Mouse (Mus musculus) embryonic facial prominence, embryonic 15.5 days (tissue): Measurements from ENCODE around the gene Clcf1. TPM values are rescaled to one million over a fixed set of nuclear protein-coding genes. Genes with fewer than 3 reads are reported as not detected.

Experiments used
- ATAC-seq: fragments of 200-750 bp; cut with Nextera tagmentation; 2 replicates; pipeline ENCODE4 v1.8.0; 2017; ENCODE audit warnings: low read depth, moderate TSS enrichment; ENCODE audit not compliant: insufficient number of reproducible peaks, low FRiP score, low TSS enrichment
- H3K27ac ChIP-seq: fragments of 300-500 bp; sonication (generic); replicated peaks from 2 replicates; pipeline ENCODE4 v1.5.1; 2015; ENCODE audit warnings: mild to moderate bottlenecking, inconsistent platforms
- H3K27me3 ChIP-seq: fragments of 300-500 bp; sonication (generic); 2 replicates; pipeline ENCODE4 v1.6.1; 2015; ENCODE audit warnings: inconsistent platforms
- H3K36me3 ChIP-seq: fragments of 300-500 bp; sonication (generic); 2 replicates; pipeline ENCODE4 v1.6.1; 2015; ENCODE audit warnings: mild to moderate bottlenecking, inconsistent platforms
- H3K4me1 ChIP-seq: fragments of 300-500 bp; sonication (generic); 2 replicates; pipeline ENCODE4 v1.6.1; 2015; ENCODE audit warnings: inconsistent platforms
- H3K4me2 ChIP-seq: fragments of 300-500 bp; sonication (generic); replicated peaks from 2 replicates; pipeline ENCODE4 v1.6.1; 2015; ENCODE audit warnings: mild to moderate bottlenecking, inconsistent platforms
- H3K4me3 ChIP-seq: fragments of 300-500 bp; sonication (generic); replicated peaks from 2 replicates; pipeline ENCODE4 v1.5.1; 2015; ENCODE audit warnings: mild to moderate bottlenecking, inconsistent platforms
- H3K9ac ChIP-seq: fragments of 300-500 bp; sonication (generic); 2 replicates; pipeline ENCODE4 v1.6.1; 2015; ENCODE audit warnings: inconsistent platforms
- H3K9me3 ChIP-seq: fragments of 300-500 bp; sonication (generic); replicated peaks from 2 replicates; pipeline ENCODE4 v1.6.1; 2016; ENCODE audit warnings: inconsistent platforms
- WGBS: fragments of 180-500 bp; shearing (Covaris S2); methylation state at CpG from one replicate; pipeline ENCODE4 v1.1.7; 2015; 5-methylcytosine and 5-hydroxymethylcytosine counted together
- polyA plus RNA-seq: library from polyadenylated mRNA; unstranded; fragments of >200 nt; fragmentation: Nextera tagmentation; extraction: Ambion mirVana; gene quantifications from 2 replicates; pipeline ENCODE4 v1.2.1, GENCODE M21; 2015

Gene Clcf1
- polyA plus RNA-seq, 1 experiment from 2014 or later: 10.1 TPM

- peak; percentile 66 for ATAC-seq
- no peak overlapping the region for H3K9ac ChIP-seq
- peaks cover 61% of the 10 kb centered on the region for H3K4me1 ChIP-seq
- H3K4me3 ChIP-seq: no peak overlapping the region
- H3K9me3 ChIP-seq: no peaks in the 10 kb centered on the region
- peak overlapping the region; percentile 29 for H3K4me2 ChIP-seq
- WGBS: 27% methylated on average over 14 of the region's 14 CpGs
- H3K36me3 ChIP-seq: peaks cover 16% of the 10 kb centered on the region; the same call in 1 of the 2 replicates
- H3K27ac ChIP-seq: peak overlapping the region; percentile 74
- no peaks in the 10 kb centered on the region for H3K27me3 ChIP-seq
Observed at GRCm38 (mm10) chr19:4220957-4221743, 7.1 kb downstream of the Clcf1 start.

GRCm38 (mm10) chr19:4222165-4222564 is 8.1 kb downstream of the Clcf1 start:
- no peaks in the 10 kb centered on the region for H3K9me3 ChIP-seq
- H3K4me2 ChIP-seq: no peak overlapping the region
- no peak overlapping the region for H3K4me3 ChIP-seq
- H3K4me1 ChIP-seq: peaks cover 51% of the 10 kb centered on the region
- H3K27me3 ChIP-seq: no peaks in the 10 kb centered on the region
- no peak overlapping the region for H3K9ac ChIP-seq
- WGBS: 78% methylated on average over 11 of the region's 11 CpGs
- no peak for ATAC-seq
- peaks cover 16% of the 10 kb centered on the region; the same call in 1 of the 2 replicates for H3K36me3 ChIP-seq
- H3K27ac ChIP-seq: no peak overlapping the region

- no peak overlapping the region for H3K4me3 ChIP-seq
- no peak overlapping the region for H3K4me2 ChIP-seq
- H3K4me1 ChIP-seq: peaks cover 23% of the 10 kb centered on the region
- H3K27ac ChIP-seq: no peak overlapping the region
- 84% methylated on average over 7 of the region's 7 CpGs for WGBS
- no peaks in the 10 kb centered on the region for H3K9me3 ChIP-seq
- no peak for ATAC-seq
- no peaks in the 10 kb centered on the region for H3K27me3 ChIP-seq
- no peak overlapping the region for H3K9ac ChIP-seq
- H3K36me3 ChIP-seq: peaks cover 16% of the 10 kb centered on the region; the same call in 1 of the 2 replicates
Observed at GRCm38 (mm10) chr19:4226779-4227178, 12.7 kb downstream of the Clcf1 start.

GRCm38 (mm10) chr19:4227446-4227845 is 13.4 kb downstream of the Clcf1 start:
- Histone ChIP-seq H3K36me3 (peaks cover 11% of the 10 kb centered on the region; the same call in 1 of the 2 replicates), H3K27ac (no peak overlapping the region), H3K9me3 (no peaks in the 10 kb centered on the region), H3K9ac (no peak overlapping the region; the same call in 1 of the 2 replicates), H3K4me3 (no peak overlapping the region), H3K27me3 (no peaks in the 10 kb centered on the region), H3K4me1 (peaks cover 20% of the 10 kb centered on the region), H3K4me2 (no peak overlapping the region)
- 70% methylated on average over 5 of the region's 5 CpGs for WGBS
- ATAC-seq: no peak

GRCm38 (mm10) chr19:4227894-4228678 is 14.0 kb downstream of the Clcf1 start:
- Histone ChIP-seq H3K9me3 (no peaks in the 10 kb centered on the region), H3K27ac (no peak overlapping the region; the same call in 1 of the 2 replicates), H3K27me3 (no peaks in the 10 kb centered on the region), H3K4me2 (no peak overlapping the region), H3K4me1 (peaks cover 22% of the 10 kb centered on the region), H3K36me3 (peaks cover 5% of the 10 kb centered on the region; the same call in 1 of the 2 replicates), H3K9ac (no peak overlapping the region; the same call in 1 of the 2 replicates), H3K4me3 (no peak overlapping the region)
- WGBS: 19% methylated on average over 8 of the region's 8 CpGs
- ATAC-seq: no peak

GRCm38 (mm10) chr19:4228891-4229290 is 14.9 kb downstream of the Clcf1 start:
- no peak for ATAC-seq
- Histone ChIP-seq H3K4me2 (no peak overlapping the region), H3K27me3 (no peaks in the 10 kb centered on the region), H3K9ac (no peak overlapping the region), H3K27ac (no peak overlapping the region), H3K4me3 (no peak overlapping the region), H3K36me3 (no peaks in the 10 kb centered on the region), H3K4me1 (peaks cover 22% of the 10 kb centered on the region), H3K9me3 (no peaks in the 10 kb centered on the region)
- WGBS: 73% methylated on average over 4 of the region's 4 CpGs

GRCm38 (mm10) chr19:4229451-4230076 is 15.5 kb downstream of the Clcf1 start:
- ATAC-seq: no peak
- Histone ChIP-seq H3K27ac (no peak overlapping the region), H3K36me3 (no peaks in the 10 kb centered on the region), H3K9me3 (no peaks in the 10 kb centered on the region), H3K9ac (no peak overlapping the region), H3K4me2 (no peak overlapping the region), H3K27me3 (no peaks in the 10 kb centered on the region), H3K4me1 (peaks cover 22% of the 10 kb centered on the region), H3K4me3 (no peak overlapping the region)
- 24% methylated on average over 9 of the region's 9 CpGs for WGBS

GRCm38 (mm10) chr19:4230415-4230814 is 16.4 kb downstream of the Clcf1 start:
- Histone ChIP-seq H3K9ac (no peak overlapping the region), H3K27me3 (no peaks in the 10 kb centered on the region), H3K4me2 (no peak overlapping the region), H3K36me3 (no peaks in the 10 kb centered on the region), H3K27ac (no peak overlapping the region), H3K9me3 (no peaks in the 10 kb centered on the region), H3K4me1 (peaks cover 22% of the 10 kb centered on the region), H3K4me3 (no peak overlapping the region)
- 63% methylated on average over 8 of the region's 8 CpGs for WGBS
- ATAC-seq: no peak

GRCm38 (mm10) chr19:4231253-4232185 is 17.5 kb downstream of the Clcf1 start, which contains the start of gene Pold4:
Pold4 (plus strand) TSS chr19:4231899.
- H3K4me2 ChIP-seq: peak within 1 kb of the TSS; percentile 73
- peak within 1 kb of the TSS; percentile 62 for H3K4me3 ChIP-seq
- peaks cover 22% of the 10 kb centered on the region for H3K4me1 ChIP-seq
- H3K36me3 ChIP-seq: no peaks in the 10 kb centered on the region
- H3K9me3 ChIP-seq: no peaks in the 10 kb centered on the region
- WGBS: 10% methylated on average over 26 of the region's 26 CpGs
- ATAC-seq: peak; percentile 88
- no peaks in the 10 kb centered on the region for H3K27me3 ChIP-seq
- H3K9ac ChIP-seq: peak within 1 kb of the TSS; percentile 46
- H3K27ac ChIP-seq: peak within 1 kb of the TSS; percentile 80

- Histone ChIP-seq H3K9ac (peak overlapping the region; percentile 46), H3K36me3 (no peaks in the 10 kb centered on the region), H3K27ac (peak overlapping the region; percentile 80), H3K4me2 (peak overlapping the region; percentile 73), H3K27me3 (no peaks in the 10 kb centered on the region), H3K4me1 (peaks cover 22% of the 10 kb centered on the region), H3K9me3 (no peaks in the 10 kb centered on the region), H3K4me3 (peak overlapping the region; percentile 62)
- WGBS: 38% methylated on average over 2 of the region's 2 CpGs
- no peak for ATAC-seq
Observed at GRCm38 (mm10) chr19:4232186-4232572, 18.1 kb downstream of the Clcf1 start.
